Mouse (Mus musculus) left cerebral cortex, postnatal 14 days (tissue): ENCODE measurements around the gene Map1a. TPM values are rescaled to one million over a fixed set of nuclear protein-coding genes. Genes with fewer than 3 reads are reported as not detected.

ENCODE experiments used
- DNase-seq, 2 experiments: peaks; one replicate each; pipeline ENCODE4 v3.0.0; 2021 to 2022; ENCODE audit warnings: low spot score in 2 of 2, mixed read lengths in 1 of 2
- intact Hi-C: fragments of 180-260 bp; cut with DNase I; formaldehyde crosslinking; loops from one replicate; pipeline ENCODE4 v1.15.1; 2025
- long read RNA-seq, 2 experiments: library from polyadenylated mRNA; stranded (forward); transcript quantifications; one replicate each; pipeline ENCODE4 v2.0.0; 2021
- total RNA-seq, 2 experiments: library from RNA; stranded (reverse); gene quantifications; 2 replicates each; pipeline ENCODE4 v1.2.3; 2021

Gene Map1a
- total RNA-seq, result 100 to 1,000 TPM; 489 to 493 TPM
- long read RNA-seq, experiment 1, partial matches to known transcripts, result 67 of 78 reads
- long read RNA-seq, experiment 1, other reads (novel, unspliced or antisense), result 11 of 78 reads
- long read RNA-seq, experiment 2, partial matches to known transcripts, result 60 of 64 reads
- long read RNA-seq, experiment 2, other reads (novel, unspliced or antisense), result 4 of 64 reads

GRCm38 (mm10) chr2:121288901-121289729, at the start of gene Map1a:
Gene Map1a (plus strand): TSS chr2:121289600.
- DNase-seq, result peak; percentile 98 to 99
- intact Hi-C loops, result no loop called here

- DNase-seq, result peak in 1 of 2 experiments; percentile 17
- intact Hi-C loops, result no loop called here
Measured at GRCm38 (mm10) chr2:121244099-121244498, 45.3 kb upstream of the Map1a start.

GRCm38 (mm10) chr2:121249758-121250157, 39.6 kb upstream of the Map1a start:
- intact Hi-C loops, result no loop called here
- DNase-seq, result no peak

- DNase-seq, result no peak
- intact Hi-C loops, result no loop called here
Measured at GRCm38 (mm10) chr2:121268446-121268845, 21.0 kb upstream of the Map1a start.

GRCm38 (mm10) chr2:121270521-121271235, 18.7 kb upstream of the Map1a start:
- no peak for DNase-seq
- intact Hi-C loops, result no loop called here

- intact Hi-C loops, result no loop called here
- peak; percentile 96 for DNase-seq
Measured at GRCm38 (mm10) chr2:121271236-121271927, 18.0 kb upstream of the Map1a start, which contains the start of gene Trp53bp1. Gene Trp53bp1 (minus strand): TSS chr2:121271407.

- intact Hi-C loops, result loop anchor here (2.0 kb wide), 1 partner anchor 15 kb away; no protein-coding TSS in a partner anchor
- peak; percentile 47 to 83 for DNase-seq
Measured at GRCm38 (mm10) chr2:121271928-121272516, 17.4 kb upstream of the Map1a start.

GRCm38 (mm10) chr2:121287850-121288249, 1.6 kb upstream of the Map1a start:
- DNase-seq, result no peak
- intact Hi-C loops, result loop anchor here (2.0 kb wide), 1 partner anchor 15 kb away; no protein-coding TSS in a partner anchor

- intact Hi-C loops, result no loop called here
- DNase-seq, result no peak
Measured at GRCm38 (mm10) chr2:121289730-121290540, 535 bp downstream of the Map1a start.

GRCm38 (mm10) chr2:121292316-121293013, 3.1 kb downstream of the Map1a start:
- DNase-seq, result no peak
- intact Hi-C loops, result no loop called here

- DNase-seq, result no peak
- intact Hi-C loops, result no loop called here
Measured at GRCm38 (mm10) chr2:121294182-121294581, 4.8 kb downstream of the Map1a start.

GRCm38 (mm10) chr2:121294753-121295607, 5.6 kb downstream of the Map1a start:
- peak; percentile 79 to 80 for DNase-seq
- intact Hi-C loops, result loop anchor here (5.0 kb wide), 2 partner anchors 62 to 103 kb away; partner anchors contain the start of genes Ckmt1 and Ppip5k1

- intact Hi-C loops, result loop anchor here (5.0 kb wide), 2 partner anchors 61 to 104 kb away; partner anchors contain the start of genes Ckmt1 and Ppip5k1
- peak; percentile 71 to 72 for DNase-seq
Measured at GRCm38 (mm10) chr2:121295608-121296571, 6.5 kb downstream of the Map1a start.

- no peak for DNase-seq
Measured at GRCm38 (mm10) chr2:121296754-121297231, 7.4 kb downstream of the Map1a start.

GRCm38 (mm10) chr2:121297701-121298100, 8.3 kb downstream of the Map1a start:
- intact Hi-C loops, result loop anchor here (5.0 kb wide), 2 partner anchors 60 to 105 kb away; partner anchors contain the start of genes Ckmt1 and Ppip5k1
- no peak for DNase-seq

More at GRCm38 (mm10) chr2:121296754-121297231, 7.4 kb downstream of the Map1a start:
- intact Hi-C loops, result loop anchor here (5.0 kb wide), 2 partner anchors 61 to 104 kb away; partner anchors contain the start of genes Ckmt1 and Ppip5k1
